Mouse (Mus musculus): ENCODE measurements at regions not wholly inside any gene's neighbourhood (a gene's known extent, or its start where the extent isn't known, plus 50 kb on each side); places are given as distances from the start of the nearest gene placed in this dataset.

DNA sequence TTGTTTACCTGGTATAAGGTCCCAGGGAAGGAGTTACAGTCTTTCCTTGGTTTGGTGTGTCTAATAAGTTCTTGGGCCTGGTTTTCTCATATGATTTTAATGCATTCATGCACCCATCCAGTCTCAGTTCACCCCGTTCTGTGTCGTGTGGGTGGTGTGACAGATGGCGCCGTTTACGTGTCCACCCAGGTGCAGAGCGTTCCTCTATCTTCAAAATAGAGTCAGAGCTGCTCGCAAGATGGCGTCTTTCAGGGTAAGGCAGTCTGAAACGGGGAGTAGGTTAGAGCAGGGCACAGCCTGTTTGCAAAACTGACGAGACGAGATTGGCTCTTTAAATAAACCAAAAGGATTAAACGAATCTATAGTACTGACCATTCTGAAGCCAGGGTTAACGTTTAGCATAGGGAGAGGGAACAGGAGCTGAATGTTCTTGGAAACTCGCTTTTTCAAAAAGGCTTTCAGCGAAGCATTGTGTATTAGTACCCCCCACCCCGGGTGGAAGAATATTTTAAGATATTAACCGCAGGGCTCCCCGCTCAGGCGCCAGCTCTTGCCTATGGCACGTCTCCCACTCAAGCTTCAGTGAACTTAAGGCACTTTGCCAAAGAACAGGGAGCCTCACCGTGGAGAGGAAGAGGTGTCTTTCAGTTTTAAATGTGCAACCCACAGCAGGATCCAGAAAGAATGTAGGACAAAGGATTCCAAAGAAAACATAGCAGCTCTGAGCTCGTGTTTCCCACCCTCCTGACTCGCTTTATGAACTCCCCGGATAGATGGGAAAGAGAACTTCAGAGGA is 241.7 kb upstream of the Pfn2 start:
- DNase-seq = peak; percentile 33 to 54

DNA sequence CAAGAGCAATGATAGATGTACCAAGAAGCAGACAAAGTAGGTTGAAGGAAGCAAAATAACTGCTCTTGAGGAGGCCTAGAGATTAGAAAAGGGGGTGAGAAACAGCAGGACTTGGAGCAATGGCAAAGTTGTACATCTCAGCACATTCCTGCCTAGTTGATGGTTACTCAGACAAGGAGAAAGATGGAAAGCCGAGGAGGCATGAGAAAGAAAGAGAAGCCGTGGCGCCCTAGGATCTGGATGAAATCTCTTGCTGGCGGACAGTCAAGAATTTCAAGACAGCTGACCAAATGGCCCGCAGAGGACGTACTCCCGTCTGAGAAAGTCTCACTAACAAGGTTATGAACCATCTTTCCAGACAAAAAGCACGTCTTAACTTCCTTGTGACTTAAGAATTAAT is 242.5 kb upstream of the Pfn2 start:
- DNase-seq = peak in 1 of 2 experiments; percentile 12

DNA sequence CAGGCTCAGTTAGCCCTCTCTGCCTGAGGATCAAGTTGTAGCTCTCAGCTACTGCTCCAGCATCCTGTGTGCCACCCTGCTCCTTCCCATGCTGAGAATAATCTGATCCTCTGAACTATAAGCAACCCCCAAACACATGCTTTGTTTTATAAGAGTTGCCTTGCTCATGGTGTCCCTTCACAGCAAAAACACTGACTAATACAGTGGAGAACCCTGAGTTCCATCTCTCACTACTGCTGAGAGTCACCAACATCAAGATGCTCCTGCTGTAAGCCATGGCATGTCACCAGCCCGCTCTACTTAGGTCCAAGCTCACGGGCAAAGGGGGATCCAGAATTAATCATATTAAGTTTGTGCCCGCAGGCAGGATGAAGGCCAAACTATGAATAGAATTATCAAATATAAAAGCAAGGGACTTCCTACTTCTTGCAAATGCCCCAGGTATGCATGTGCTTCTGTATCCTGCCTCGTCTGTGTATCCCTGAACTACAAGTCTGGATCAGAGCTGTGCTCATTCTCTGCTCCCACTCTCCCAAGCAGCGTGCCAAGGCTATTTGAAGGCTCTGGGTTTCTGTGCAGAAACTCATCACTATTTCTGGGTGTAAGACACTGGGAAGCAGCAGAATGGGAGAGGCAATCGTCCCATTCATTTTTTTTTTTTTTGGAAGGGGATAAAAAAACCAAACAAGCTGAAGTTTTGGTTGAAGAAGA is 243.7 kb upstream of the Pfn2 start:
- no peak for DNase-seq

DNA sequence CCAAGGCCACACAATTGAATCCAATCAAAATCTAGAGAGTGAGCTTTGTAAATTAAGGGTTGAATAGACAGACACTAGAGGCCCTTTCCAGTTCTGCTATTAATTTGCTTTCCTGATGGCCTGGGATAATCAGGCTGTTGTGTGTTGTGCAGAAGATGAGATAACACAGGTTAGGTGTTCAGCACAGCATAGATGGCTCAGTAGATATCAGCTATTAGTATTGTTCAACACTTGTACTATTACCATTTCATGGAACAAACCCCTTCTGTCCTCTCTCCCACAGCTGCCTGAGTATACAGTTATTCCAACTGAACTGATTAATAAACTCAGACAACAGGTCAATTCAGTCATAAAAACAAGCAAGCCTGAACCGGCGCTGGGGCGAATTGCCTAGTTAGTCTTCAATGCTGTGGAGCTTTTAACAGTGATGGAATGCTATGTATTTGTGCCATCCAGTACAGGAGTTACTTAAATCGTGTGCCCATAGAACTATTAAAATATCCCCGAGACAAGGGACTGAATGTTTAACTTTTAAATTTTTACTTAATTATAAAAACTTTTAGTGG is 263.1 kb upstream of the Pfn2 start:
- no peak for DNase-seq

DNA sequence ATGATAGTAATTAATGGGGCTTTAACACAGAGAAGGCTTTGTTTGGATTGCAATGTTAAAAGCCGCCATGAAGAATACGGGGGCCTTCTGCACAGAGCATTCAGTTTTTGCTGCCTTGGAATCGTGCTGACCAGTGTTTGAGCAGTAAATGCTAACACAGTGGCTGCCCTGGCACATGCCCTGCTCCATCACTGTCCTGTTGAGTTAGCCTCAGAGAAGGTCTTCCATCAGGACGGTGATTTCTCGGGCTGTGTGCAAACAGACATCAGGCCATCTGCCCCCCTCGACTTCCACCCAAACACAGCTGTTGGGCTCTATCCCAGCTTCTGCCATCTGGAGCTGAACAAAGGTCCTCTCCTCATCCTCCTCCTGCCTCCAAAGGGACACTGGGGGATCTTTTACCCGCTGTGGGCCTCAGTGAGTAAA is 264.6 kb upstream of the Pfn2 start:
- DNase-seq = no peak

DNA sequence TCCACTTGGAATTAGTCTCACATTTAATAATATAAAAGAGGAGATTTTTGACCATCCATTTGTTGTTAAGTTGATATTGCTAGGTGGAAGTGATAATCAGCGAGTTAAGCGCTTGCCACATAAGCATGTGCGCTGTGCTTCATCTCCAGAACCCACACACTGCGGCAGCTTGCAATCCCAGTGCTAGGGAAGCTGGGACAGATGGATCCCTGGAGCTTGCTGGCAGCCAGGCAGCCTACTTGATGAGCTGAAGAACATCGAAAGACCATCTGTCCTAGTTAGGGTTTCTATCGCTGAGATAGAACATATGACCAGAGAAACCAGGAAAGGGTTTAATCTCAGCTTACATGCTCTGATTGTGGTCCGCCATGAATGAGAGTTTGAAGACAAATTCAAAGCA is 266.1 kb upstream of the Pfn2 start:
- no peak for DNase-seq

DNA sequence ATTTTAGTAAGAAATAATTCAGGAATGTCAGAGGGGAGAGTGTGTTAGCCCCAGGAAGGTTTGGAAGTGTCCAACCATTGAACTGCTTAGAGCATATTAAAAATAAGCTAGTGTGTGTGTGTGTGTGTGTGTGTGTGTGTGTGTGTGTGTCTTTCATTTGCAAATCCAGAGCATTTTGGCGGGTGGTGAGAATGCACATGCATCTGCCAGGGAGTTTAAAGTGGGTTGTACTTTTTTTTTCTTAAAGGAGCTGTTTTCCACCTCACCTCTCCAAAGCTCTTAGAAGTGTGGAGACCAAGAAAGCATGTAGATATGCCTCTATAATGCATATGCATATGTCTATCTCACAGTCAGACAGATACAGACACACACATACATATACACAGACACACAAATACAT is 267.6 kb upstream of the Pfn2 start:
- no peak for DNase-seq

DNA sequence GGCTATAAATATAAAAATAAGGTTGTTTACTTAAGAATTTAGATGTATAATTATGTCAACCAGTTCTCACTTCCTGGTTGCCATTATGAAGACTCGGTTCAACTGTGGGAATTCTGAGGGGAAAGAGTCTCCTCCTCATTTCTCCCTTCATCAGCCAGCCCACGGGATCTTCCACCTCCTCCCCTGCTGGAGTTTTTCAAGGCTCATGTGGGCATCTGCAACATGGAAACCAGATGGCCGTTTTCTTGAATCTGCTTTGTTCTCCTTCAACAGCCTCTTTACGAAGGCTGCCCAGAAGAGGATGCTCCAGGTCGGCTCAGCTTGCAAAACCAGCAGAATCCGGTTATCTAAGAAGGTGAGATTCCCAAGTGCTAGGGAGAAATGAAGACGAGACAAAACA is 269.0 kb upstream of the Pfn2 start:
- DNase-seq = no peak

DNA sequence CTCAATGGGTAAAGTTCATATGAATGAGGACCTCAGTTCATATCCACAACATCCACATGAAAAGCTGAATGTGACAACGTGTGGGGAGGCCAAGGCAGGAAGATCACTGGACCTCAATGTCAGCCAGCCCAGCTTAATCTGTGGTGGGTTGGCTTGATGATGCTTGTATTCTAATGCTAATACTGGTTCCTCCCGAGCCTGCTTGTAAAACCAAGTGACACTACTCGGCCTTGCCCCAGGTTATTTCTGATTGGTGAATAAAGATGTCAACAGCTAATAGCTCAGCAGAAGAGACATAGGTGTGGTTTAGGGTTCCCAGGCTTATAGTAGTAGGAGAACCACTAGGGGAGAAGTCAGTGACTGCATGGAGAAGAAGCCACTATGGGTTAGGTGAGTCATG is 272.2 kb upstream of the Pfn2 start:
- no peak for DNase-seq

DNA sequence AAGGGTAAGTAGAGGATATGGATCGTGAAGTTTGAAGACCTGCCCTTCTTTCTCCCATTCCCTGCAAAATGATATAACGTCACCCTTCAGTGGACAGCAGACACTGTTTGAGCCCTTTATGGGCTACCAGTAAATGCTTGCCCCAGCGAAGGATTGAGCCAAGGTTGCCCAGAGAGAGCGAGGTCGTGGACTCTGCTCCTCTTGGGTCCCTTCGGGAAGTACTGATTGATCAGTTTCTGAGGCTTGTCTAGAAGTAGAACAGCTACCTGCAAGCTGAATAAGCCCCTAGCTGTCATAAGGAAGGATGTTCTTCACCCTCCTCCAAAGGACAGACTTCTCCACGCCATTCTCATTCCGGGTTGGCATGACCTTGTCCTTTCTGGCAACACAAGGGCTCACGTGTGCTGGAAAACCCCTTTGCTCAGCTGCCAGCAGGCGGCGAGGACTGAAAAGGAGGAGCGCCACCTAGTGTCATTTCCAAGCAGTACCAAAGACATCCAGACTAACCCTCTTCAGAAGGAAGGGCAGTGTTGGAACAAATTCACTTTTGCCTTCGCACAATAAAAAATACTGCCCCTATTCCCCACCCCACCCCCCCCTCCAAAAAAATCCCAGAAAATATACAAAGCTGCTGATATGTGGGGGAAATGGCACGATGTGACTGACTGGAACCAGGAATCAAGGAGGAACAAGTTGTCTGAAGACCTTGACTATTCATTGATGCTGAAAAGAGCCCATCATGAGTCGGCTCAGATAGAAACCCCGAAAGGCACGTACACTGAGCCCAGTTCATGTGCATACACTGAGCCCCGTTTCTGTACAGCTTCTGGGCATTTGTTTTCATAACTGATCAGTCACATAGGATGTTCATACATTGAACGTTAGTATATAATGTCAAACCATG is 274.8 kb upstream of the Pfn2 start:
- peak; percentile 71 to 78 for DNase-seq

DNA sequence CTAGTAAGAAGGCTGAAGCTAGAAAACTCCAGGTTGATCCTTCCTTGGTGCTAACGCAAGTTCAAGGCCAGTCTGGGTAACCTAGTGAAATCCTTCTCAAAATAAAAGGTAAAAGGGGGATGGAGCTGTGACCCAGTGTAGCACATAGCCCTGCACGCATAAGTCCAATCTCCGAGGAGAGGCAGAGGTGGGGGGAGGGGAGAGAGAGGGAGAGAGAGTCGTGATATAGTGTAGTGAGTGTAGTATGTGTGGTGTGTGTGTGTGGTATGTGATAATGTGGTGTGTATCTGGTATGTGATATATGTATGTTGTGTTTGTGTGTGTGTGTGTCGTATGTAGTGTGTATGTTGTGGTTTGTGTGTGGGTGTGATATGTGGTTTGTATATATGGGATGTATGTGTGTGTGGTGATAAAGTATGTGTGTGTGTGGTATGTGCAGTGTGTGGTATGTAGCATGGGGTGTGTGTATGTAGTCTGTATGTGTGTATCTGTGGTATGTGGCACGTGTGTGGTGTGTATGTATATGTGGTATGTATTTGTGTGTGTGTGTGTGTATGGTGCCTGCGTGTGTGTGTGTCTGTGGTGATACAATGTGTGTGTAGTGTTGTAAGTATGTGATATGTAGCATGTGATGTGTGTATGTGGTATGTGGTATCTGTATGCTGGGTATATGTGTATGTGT is 275.7 kb upstream of the Pfn2 start:
- DNase-seq = no peak

DNA sequence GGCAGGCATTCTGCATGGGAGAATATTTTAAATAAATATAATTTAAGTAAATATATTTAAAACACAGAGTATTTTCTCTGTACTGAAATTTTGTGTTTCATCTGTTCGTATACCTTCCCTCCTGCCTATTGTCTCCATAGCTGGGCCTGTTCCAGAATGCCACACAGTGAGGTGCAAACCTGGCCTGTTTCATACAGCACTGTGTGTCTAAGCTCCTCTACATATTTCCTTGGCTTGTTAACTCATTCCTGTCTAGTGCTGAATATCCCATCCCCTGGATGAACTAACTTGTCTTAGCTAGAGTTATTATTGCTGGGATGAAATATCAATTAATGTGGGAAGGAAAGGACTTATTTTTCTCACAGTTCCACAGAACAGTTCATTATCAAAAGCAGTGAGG is 277.0 kb upstream of the Pfn2 start:
- no peak for DNase-seq

DNA sequence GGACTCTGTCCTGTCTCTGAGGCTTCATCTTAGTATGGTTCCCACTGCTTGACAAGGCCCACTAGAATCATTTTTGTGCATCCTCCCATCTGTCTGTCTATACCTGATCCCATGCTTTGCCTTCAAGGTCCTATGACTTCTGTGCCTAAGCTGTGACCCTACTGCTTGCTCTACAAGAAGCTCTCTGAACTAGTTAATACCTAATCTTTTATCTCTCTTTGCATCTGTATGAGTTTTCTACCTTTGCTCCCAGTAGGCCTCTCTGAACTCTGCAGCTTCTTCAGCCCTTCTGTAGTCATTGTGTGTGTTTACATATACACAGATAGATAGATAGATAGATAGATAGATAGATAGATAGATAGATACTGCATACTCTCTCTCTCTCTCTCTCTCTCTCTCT is 279.1 kb upstream of the Pfn2 start:
- no peak for DNase-seq

DNA sequence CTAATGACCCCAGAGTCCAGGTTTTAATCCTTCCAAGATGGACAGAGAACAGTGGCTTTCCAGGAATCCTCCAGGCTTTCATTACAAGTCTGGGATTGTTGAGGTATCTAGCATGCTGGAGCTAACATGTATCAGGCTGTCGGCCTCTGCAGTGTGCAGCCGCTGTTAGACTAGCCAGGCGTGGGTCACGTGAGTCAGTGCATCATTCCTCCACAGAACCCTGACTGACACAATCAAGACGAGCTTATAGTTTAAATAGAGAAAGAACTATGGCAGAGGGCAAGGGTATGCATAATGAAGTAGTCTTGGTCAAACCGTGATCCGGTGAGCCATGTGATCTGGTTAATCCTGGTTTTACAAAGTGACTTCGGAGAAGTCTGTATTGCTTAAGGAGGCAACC is 280.2 kb upstream of the Pfn2 start:
- no peak for DNase-seq

DNA sequence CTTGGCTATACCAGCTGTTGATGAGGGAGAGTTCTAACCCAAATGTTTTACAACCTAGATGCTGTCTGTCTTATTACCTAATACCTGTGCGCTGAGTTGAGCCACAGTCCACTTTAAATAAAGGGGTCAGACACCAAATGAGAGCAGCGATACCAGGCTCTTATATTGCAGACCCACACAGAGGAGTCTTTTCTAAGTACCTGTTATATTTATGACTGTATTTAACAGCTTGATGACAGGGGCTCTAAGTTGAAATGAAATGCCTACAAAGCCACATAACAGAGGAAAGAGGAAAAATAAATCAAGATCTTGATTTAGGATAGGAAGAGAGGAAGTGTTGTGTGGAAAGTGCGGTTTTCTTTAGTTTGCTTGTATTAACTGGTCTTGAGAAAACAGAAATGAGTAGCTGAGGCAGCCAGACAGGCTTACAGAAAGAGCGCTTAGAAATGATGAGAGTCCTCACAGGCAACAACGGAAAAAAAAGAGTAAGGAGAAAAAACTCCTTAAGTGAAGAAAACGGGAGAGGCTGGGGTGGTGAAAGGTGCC is 281.6 kb upstream of the Pfn2 start:
- DNase-seq = no peak

DNA sequence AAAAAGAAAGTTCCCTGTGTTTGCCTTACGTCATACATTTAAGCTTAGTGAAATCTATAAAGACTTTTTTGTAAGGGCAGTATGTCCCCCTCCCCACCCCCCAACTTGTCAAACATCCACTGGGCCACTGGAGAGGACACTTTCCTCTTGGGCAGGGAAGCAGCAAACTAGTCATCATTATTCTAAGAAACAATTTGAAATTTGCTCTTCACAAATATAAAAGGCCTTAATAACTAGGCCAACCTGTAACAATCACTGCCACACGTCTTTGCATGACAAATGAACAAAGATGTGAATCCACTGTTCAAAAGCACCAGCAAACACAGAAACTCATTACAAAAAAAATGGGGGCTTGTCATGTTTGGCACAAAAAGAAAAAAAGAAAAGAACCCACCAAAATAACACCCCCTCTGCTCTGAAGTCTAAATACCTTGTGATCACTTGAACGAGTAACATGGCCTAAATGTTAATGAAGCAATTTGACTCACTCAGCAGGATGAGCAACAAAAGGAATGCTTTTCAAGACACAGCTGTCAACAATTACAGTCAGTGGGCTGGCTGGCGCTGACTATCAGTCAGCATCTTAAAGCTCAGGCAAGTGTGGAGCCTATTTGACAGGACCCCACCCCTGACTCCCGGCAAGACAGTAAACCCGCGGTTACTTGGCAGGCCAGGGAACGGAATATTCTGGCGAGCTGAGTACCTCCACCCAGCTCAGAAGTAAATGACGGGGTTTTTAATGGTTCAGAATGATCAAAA is 278.7 kb upstream of the Tsc22d2 start:
- no peak for DNase-seq

DNA sequence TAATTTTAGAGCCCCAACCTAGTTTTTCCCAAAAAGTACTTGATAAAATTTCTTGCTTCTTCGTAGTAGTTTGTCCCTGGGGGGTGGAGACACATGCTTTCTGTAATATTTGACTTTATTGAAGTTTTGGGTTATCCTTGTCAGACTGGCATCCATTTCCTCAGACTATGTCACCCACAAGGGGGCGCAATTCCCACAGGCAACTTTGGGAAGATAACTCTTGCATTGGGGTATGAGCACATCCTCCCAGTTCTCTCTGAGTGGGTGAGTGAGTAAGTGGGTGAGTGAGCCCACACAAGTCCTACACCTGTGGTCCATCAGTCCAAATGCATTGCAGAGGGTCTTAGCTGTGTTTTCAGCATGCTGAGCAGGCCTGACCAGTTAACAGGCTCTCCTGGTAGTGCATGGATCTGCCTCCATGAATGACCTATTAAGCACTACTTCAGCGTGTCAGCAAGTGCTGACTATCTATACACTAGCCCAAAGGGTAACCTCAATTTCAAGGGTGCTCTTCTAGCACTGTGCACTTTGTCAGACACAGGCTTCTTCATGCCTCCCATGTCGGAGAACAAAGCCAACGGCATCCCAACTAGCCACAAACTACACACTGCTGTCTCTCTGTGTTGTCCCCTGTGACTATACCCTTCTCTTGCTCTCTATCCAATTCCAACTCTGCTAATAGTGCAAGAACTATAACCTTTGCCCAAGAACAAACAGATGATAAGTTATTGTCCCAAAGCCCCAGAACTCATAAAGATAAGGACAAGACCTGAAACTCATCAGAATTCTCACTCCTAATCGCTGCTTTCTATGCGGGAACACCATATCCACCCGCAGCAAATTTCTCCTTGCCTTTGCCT is 275.6 kb upstream of the Tsc22d2 start:
- peak; percentile 20 to 34 for DNase-seq

DNA sequence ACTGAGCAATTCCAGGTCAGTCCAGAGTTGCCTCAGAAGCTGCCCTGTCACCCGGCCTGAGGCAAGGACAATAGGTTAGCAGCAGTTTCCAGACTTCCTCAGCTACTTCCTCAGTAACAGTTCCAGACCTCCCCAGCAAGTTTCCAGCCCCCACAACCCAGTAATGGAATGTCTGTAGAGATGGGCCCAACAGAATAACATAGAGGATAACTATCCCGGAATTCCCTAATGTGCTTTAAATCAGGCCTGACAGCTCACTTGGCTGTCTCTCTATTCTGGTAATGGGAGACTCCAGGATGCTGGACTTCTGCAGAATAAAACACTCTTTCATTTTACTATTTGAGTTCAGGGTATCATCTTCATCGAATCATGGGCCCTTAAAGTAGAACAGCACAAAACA is 268.4 kb upstream of the Tsc22d2 start:
- DNase-seq = no peak

DNA sequence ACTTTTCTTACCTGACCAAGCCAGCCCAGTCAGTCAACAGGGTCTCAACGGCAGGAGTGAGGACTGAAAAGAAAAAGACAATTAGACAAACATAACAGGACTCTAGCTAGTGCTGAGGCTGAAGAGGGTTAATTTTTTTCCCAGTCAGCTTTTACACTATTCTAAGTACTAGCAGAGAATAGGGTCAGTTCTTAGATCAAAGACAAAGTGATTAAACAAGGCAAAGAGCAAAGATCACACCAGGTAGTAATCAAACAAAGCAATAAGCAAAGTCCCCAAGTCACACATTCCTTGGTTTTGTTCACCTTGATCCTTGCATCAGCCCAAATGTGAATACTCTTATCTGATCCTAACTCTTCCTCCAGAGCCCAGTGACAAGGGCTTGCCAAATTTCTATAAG is 267.8 kb upstream of the Tsc22d2 start:
- DNase-seq = no peak

DNA sequence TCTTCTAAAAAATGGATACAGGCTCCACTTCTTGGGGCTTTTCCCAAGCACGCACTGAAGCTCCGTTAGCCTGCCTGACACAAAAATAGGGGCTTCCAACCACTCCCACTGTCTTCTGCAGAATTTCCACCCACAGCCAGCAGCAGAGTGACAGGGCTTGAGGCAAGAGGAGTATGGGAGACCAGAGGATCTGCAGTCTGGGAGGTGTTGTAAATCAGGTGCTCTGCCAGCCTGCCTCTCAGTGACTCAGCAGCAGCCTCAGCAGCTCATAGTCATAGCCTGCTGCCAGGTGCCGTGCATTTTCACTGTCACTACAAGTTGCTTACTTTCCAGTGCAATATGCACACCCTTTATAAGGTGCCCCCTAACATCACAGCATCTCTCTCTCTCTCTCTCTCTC is 261.4 kb upstream of the Tsc22d2 start:
- DNase-seq = no peak

Measured in cerebellum, postnatal 36 days (tissue).